Mouse (Mus musculus) limb, embryonic 14.5 days (tissue): ENCODE measurements around the gene Lrch3. TPM values are rescaled to one million over a fixed set of nuclear protein-coding genes. Genes with fewer than 3 reads are reported as not detected.
A peak's percentile ranks its signal among the peaks of the same experiment; 100 is the strongest.

Source experiments
- ATAC-seq: fragments of 200-750 bp; cut with Nextera tagmentation; 2 replicates; pipeline ENCODE4 v1.8.0; 2017; ENCODE audit warnings: low read depth, moderate number of reproducible peaks, moderate TSS enrichment; ENCODE audit not compliant: low FRiP score
- DNase-seq: peaks from one replicate; pipeline ENCODE4 v3.0.0-alpha.2; 2015; ENCODE audit warnings: low spot score
- H3K27ac ChIP-seq: fragments of 300-500 bp; sonication (generic); replicated peaks from 2 replicates; pipeline ENCODE4 v1.5.1; 2014; ENCODE audit warnings: low read depth, mild to moderate bottlenecking, low read length, moderate library complexity, mixed read lengths
- H3K27me3 ChIP-seq: fragments of 300-500 bp; sonication (generic); 2 replicates; pipeline ENCODE4 v1.6.1; 2014; ENCODE audit warnings: low read length, mixed read lengths; ENCODE audit not compliant: control insufficient read depth, insufficient read depth
- H3K36me3 ChIP-seq: fragments of 300-500 bp; sonication (generic); 2 replicates; pipeline ENCODE4 v1.6.1; 2014; ENCODE audit warnings: mild to moderate bottlenecking, low read length, moderate library complexity, mixed read lengths; ENCODE audit not compliant: control insufficient read depth, insufficient read depth
- H3K4me1 ChIP-seq: fragments of 300-500 bp; sonication (generic); 2 replicates; pipeline ENCODE4 v1.6.1; 2014; ENCODE audit warnings: antibody characterized with exemption, low read length, mixed read lengths; ENCODE audit not compliant: control insufficient read depth, insufficient read depth
- H3K4me2 ChIP-seq: fragments of 300-500 bp; sonication (generic); replicated peaks from 2 replicates; pipeline ENCODE4 v1.6.1; 2014; ENCODE audit warnings: low read depth, mild to moderate bottlenecking, low read length, moderate library complexity; ENCODE audit not compliant: severe bottlenecking
- H3K4me3 ChIP-seq: fragments of 300-500 bp; sonication (generic); replicated peaks from 2 replicates; pipeline ENCODE4 v1.5.1; 2014; ENCODE audit warnings: low read length
- H3K9ac ChIP-seq: fragments of 300-500 bp; sonication (generic); 2 replicates; pipeline ENCODE4 v1.6.1; 2014; ENCODE audit warnings: mild to moderate bottlenecking, low read depth, low read length, moderate library complexity; ENCODE audit not compliant: severe bottlenecking
- H3K9me3 ChIP-seq: fragments of 300-500 bp; sonication (generic); 2 replicates; pipeline ENCODE4 v1.6.1; 2016; ENCODE audit warnings: low read length; ENCODE audit not compliant: control insufficient read depth
- POLR2A ChIP-seq: fragments of 200-500 bp; IDR thresholded peaks from 2 replicates; pipeline ENCODE4 v1.8.0; 2012; ENCODE audit warnings: inconsistent platforms, mild to moderate bottlenecking, moderate library complexity, borderline replicate concordance; ENCODE audit not compliant: insufficient read depth, insufficient read length; ENCODE audit errors: extremely low read depth
- WGBS: fragments of 180-500 bp; shearing (Covaris S2); extraction: QIAGEN DNeasy Blood & Tissue Kit; methylation state at CpG from one replicate; pipeline ENCODE4 v1.1.7; 2014; 5-methylcytosine and 5-hydroxymethylcytosine counted together
- polyA plus RNA-seq, 2 experiments: library from polyadenylated mRNA; depleted of rRNA in 1 of 2; stranded (reverse) in 1 of 2; unstranded in 1 of 2; fragments of >200 nt; fragmentation: Nextera tagmentation in 1 of 2; extraction: Ambion mirVana in 1 of 2; gene quantifications; 2 replicates each; pipeline versions ENCODE4 v1.2.1 to v1.2.3; 2012 to 2014

The Lrch3 gene
- polyA plus RNA-seq, 2 experiments = 24.9 to 56.3 TPM

DNA sequence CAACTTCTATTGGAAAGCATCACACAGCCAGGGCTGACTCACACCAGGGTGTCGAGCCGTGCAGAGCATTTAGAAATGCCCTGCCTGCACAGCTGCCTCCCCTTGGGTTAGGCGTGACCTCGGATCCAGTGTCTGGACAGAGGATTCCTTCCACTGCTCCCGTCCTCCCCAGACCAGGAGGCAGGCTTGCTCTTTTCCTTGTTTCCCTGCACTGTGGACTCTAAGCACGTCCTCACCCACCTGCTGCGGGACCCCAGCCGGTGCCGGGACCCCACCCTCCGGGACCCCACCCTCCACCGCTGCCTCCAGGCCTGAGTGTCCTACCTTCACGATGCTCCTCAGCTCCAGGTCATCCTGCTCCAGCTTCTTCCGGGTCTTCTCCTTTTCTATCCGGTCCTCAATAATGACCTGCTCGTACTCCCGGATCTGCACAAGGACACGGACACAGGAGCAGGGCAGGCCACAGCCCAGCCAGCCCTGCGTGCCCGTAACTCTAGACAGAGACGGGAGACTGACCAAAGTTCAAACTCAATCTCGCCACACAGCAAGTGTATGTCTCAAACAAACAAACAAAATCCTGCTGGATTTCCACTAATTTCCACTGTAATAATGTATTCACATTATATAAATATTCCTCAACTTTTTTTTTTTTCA is 105.3 kb downstream of the Lrch3 start:
- Histone ChIP-seq H3K27me3 (no peaks in the 10 kb centered on the region), H3K9me3 (no peaks in the 10 kb centered on the region), H3K27ac (no peak overlapping the region), H3K4me3 (no peak overlapping the region), H3K4me1 (no peaks in the 10 kb centered on the region), H3K9ac (no peak overlapping the region), H3K4me2 (no peak overlapping the region), H3K36me3 (peaks cover 9% of the 10 kb centered on the region)
- DNase-seq (no peak), ATAC-seq (no peak)
- no peak for TF ChIP-seq POLR2A
- WGBS = 71% methylated on average over 21 of the region's 21 CpGs

DNA sequence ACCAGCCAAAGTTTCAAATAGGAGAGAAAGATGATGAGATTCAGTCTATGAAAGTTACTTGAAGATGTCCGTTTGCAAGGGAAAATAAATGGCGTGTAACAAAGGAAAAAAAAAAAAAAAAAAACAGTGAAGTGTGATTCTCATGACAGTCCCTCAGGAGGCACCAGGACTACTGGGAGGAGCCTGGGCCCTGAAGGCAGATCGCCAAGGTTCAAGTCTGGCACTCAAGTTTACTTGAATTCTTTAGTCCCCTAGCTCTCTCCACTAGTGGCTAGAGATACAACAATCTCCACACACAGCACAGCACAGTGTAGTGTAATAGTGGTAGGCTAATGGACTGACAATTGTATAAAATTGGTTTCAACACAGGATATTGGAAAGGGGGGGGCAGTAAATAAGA is 107.5 kb downstream of the Lrch3 start:
- DNase-seq = no peak
- peaks cover 8% of the 10 kb centered on the region; the same call in 1 of the 2 replicates for H3K36me3 ChIP-seq
- no peak overlapping the region for H3K9ac ChIP-seq
- no peaks in the 10 kb centered on the region for H3K4me1 ChIP-seq
- WGBS = 69% methylated on average over 3 of the region's 3 CpGs
- TF ChIP-seq POLR2A = no peak
- no peak overlapping the region for H3K4me3 ChIP-seq
- no peaks in the 10 kb centered on the region for H3K9me3 ChIP-seq
- no peak overlapping the region for H3K27ac ChIP-seq
- no peaks in the 10 kb centered on the region for H3K27me3 ChIP-seq
- H3K4me2 ChIP-seq = no peak overlapping the region
- no peak for ATAC-seq

DNA sequence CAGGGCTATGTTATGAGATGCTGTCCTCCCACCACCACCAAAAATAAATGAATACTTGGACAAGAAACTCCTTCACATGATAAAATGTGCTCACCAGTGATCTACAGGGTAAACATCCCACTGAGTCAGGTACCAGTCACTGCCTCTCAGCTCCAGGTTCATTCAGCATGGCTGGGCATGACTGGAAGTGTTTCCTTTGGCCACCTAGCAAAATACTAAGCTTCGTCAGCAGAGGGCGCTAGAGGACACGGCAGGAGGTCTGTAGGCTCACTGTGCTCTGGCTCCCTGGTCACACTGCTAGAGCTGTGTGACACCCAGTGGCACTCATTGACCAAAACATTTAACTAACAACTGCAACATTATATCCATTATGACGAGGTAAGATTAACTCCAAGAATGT is 109.8 kb downstream of the Lrch3 start:
- ATAC-seq (peak; percentile 21; the same call in 1 of the 2 replicates), DNase-seq (peak; percentile 75)
- no peaks in the 10 kb centered on the region for H3K4me1 ChIP-seq
- 5% methylated on average over 4 of the region's 4 CpGs for WGBS
- no peak for TF ChIP-seq POLR2A
- H3K9me3 ChIP-seq = no peaks in the 10 kb centered on the region
- no peaks in the 10 kb centered on the region for H3K27me3 ChIP-seq
- H3K36me3 ChIP-seq = no peaks in the 10 kb centered on the region
- no peak overlapping the region for H3K27ac ChIP-seq
- no peak overlapping the region for H3K4me3 ChIP-seq
- H3K4me2 ChIP-seq = no peak overlapping the region
- no peak overlapping the region for H3K9ac ChIP-seq

GRCm38 (mm10) chr16:33024456-33025104 is 110.7 kb downstream of the Lrch3 start:
- 65% methylated on average over 8 of the region's 8 CpGs for WGBS
- Histone ChIP-seq H3K4me1 (no peaks in the 10 kb centered on the region), H3K27me3 (no peaks in the 10 kb centered on the region), H3K36me3 (no peaks in the 10 kb centered on the region), H3K4me3 (no peak overlapping the region), H3K9ac (no peak overlapping the region), H3K9me3 (no peaks in the 10 kb centered on the region), H3K27ac (no peak overlapping the region), H3K4me2 (no peak overlapping the region)
- DNase-seq (peak; percentile 70), ATAC-seq (peak; percentile 44; the same call in 1 of the 2 replicates)
- no peak for TF ChIP-seq POLR2A

GRCm38 (mm10) chr16:33026357-33026756 is 112.5 kb downstream of the Lrch3 start:
- no peak for TF ChIP-seq POLR2A
- 78% methylated on average over 7 of the region's 7 CpGs for WGBS

More at GRCm38 (mm10) chr16:33026357-33026756, 112.5 kb downstream of the Lrch3 start:
- H3K4me1 ChIP-seq = no peaks in the 10 kb centered on the region
- H3K27ac ChIP-seq = no peak overlapping the region
- H3K36me3 ChIP-seq = no peaks in the 10 kb centered on the region
- ATAC-seq (no peak), DNase-seq (no peak)
- H3K4me3 ChIP-seq = no peak overlapping the region
- H3K9ac ChIP-seq = no peak overlapping the region
- no peaks in the 10 kb centered on the region for H3K27me3 ChIP-seq
- no peaks in the 10 kb centered on the region for H3K9me3 ChIP-seq
- no peak overlapping the region for H3K4me2 ChIP-seq
